Mouse (Mus musculus): ENCODE data around the gene Olfr432. TPM values are rescaled to one million over a fixed set of nuclear protein-coding genes. Genes with fewer than 3 reads are reported as not detected.

Gene Olfr432
- polyA plus RNA-seq (2014; fragmentation: Illumina TruSeq; extraction: RNeasy Lipid Tissue Mini Kit (QIAGEN cat#74804); ENCODE audit: low read depth, low replicate concordance): not detected

GRCm38 (mm10) chr1:174048893-174049292 is at the start of gene Olfr432:
TSS of gene Olfr432 (plus strand) at chr1:174049205.

GRCm38 (mm10) chr1:174031698-174032097 is 17.3 kb upstream of the Olfr432 start, which contains the start of gene Ifi205:
TSS of gene Ifi205 (minus strand) at chr1:174031810.

GRCm38 (mm10) chr1:174040523-174041177 is 8.4 kb upstream of the Olfr432 start, which contains the start of gene Olfr433:
TSS of gene Olfr433 (plus strand) at chr1:174040705.

GRCm38 (mm10) chr1:174066305-174066704 is 17.3 kb downstream of the Olfr432 start, which contains the start of gene Olfr430:
TSS of gene Olfr430 (plus strand) at chr1:174066605.

GRCm38 (mm10) chr1:174084031-174084430 is 35.0 kb downstream of the Olfr432 start, which contains the start of gene Olfr429:
TSS of gene Olfr429 (plus strand) at chr1:174084331.

GRCm38 (mm10) chr1:174096591-174096990 is 47.6 kb downstream of the Olfr432 start, which contains the start of gene Olfr427:
TSS of gene Olfr427 (plus strand) at chr1:174096891.

Other genes starting within 250 kb of the Olfr432 start
- gene Ifi211, start 136.2 kb upstream of the Olfr432 start, polyA plus RNA-seq (2014; fragmentation: Illumina TruSeq; extraction: RNeasy Lipid Tissue Mini Kit (QIAGEN cat#74804); ENCODE audit: low read depth, low replicate concordance): 9.6 TPM
- gene Mndal, start 106.7 kb upstream of the Olfr432 start, polyA plus RNA-seq (2014; fragmentation: Illumina TruSeq; extraction: RNeasy Lipid Tissue Mini Kit (QIAGEN cat#74804); ENCODE audit: low read depth, low replicate concordance): 19.2 TPM
- 16.0 TPM for gene Ifi203, start 106.5 kb upstream of the Olfr432 start, polyA plus RNA-seq (2014; fragmentation: Illumina TruSeq; extraction: RNeasy Lipid Tissue Mini Kit (QIAGEN cat#74804); ENCODE audit: low read depth, low replicate concordance)
- not detected for gene Ifi202b, start 66.5 kb upstream of the Olfr432 start, polyA plus RNA-seq (2014; fragmentation: Illumina TruSeq; extraction: RNeasy Lipid Tissue Mini Kit (QIAGEN cat#74804); ENCODE audit: low read depth, low replicate concordance)
- 23.5 TPM for gene Ifi205, start 17.4 kb upstream of the Olfr432 start, polyA plus RNA-seq (2014; fragmentation: Illumina TruSeq; extraction: RNeasy Lipid Tissue Mini Kit (QIAGEN cat#74804); ENCODE audit: low read depth, low replicate concordance)
- gene Olfr433, start 8.5 kb upstream of the Olfr432 start, polyA plus RNA-seq (2014; fragmentation: Illumina TruSeq; extraction: RNeasy Lipid Tissue Mini Kit (QIAGEN cat#74804); ENCODE audit: low read depth, low replicate concordance): not detected
- gene Olfr430, start 17.4 kb downstream of the Olfr432 start, polyA plus RNA-seq (2014; fragmentation: Illumina TruSeq; extraction: RNeasy Lipid Tissue Mini Kit (QIAGEN cat#74804); ENCODE audit: low read depth, low replicate concordance): not detected
- gene Olfr429, start 35.1 kb downstream of the Olfr432 start, polyA plus RNA-seq (2014; fragmentation: Illumina TruSeq; extraction: RNeasy Lipid Tissue Mini Kit (QIAGEN cat#74804); ENCODE audit: low read depth, low replicate concordance): not detected
- gene Olfr427, start 47.7 kb downstream of the Olfr432 start, polyA plus RNA-seq (2014; fragmentation: Illumina TruSeq; extraction: RNeasy Lipid Tissue Mini Kit (QIAGEN cat#74804); ENCODE audit: low read depth, low replicate concordance): not detected
- not detected for gene Olfr231, start 72.0 kb downstream of the Olfr432 start, polyA plus RNA-seq (2014; fragmentation: Illumina TruSeq; extraction: RNeasy Lipid Tissue Mini Kit (QIAGEN cat#74804); ENCODE audit: low read depth, low replicate concordance)
- gene Olfr424, start 82.3 kb downstream of the Olfr432 start, polyA plus RNA-seq (2014; fragmentation: Illumina TruSeq; extraction: RNeasy Lipid Tissue Mini Kit (QIAGEN cat#74804); ENCODE audit: low read depth, low replicate concordance): not detected
- gene Olfr420, start 106.4 kb downstream of the Olfr432 start, polyA plus RNA-seq (2014; fragmentation: Illumina TruSeq; extraction: RNeasy Lipid Tissue Mini Kit (QIAGEN cat#74804); ENCODE audit: low read depth, low replicate concordance): not detected
- gene Spta1, start 123.6 kb downstream of the Olfr432 start, polyA plus RNA-seq (2014; fragmentation: Illumina TruSeq; extraction: RNeasy Lipid Tissue Mini Kit (QIAGEN cat#74804); ENCODE audit: low read depth, low replicate concordance): 0.26 TPM
- gene Olfr419, start 202.9 kb downstream of the Olfr432 start, polyA plus RNA-seq (2014; fragmentation: Illumina TruSeq; extraction: RNeasy Lipid Tissue Mini Kit (QIAGEN cat#74804); ENCODE audit: low read depth, low replicate concordance): not detected